Mouse (Mus musculus) monocyte, adult 5-6 weeks (primary cell): ENCODE results near the gene Gm13278. TPM values are rescaled to one million over a fixed set of nuclear protein-coding genes. Genes with fewer than 3 reads are reported as not detected.

Experiments
- total RNA-seq: library from RNA; stranded (forward); fragments of 200-1000, 200-491, 200-594 nt; gene quantifications from 3 replicates; pipeline ENCODE4 v1.2.3, GENCODE M21; 2017

Gene Gm13278
- total RNA-seq, 1 experiment from 2014 or later = not detected

Other genes starting within 250 kb of the Gm13278 start
- gene Ifna15, start 233.3 kb upstream of the Gm13278 start, total RNA-seq = not detected in 3 replicates
- gene Ifna14, start 219.8 kb upstream of the Gm13278 start, total RNA-seq = not detected in 3 replicates
- not detected in 3 replicates for gene Ifna9, start 199.2 kb upstream of the Gm13278 start, total RNA-seq
- gene Ifna12, start 188.2 kb upstream of the Gm13278 start, total RNA-seq = not detected in 3 replicates
- gene C87499, start 157.1 kb upstream of the Gm13278 start, total RNA-seq = not detected in 3 replicates
- gene Ifna13, start 147.1 kb upstream of the Gm13278 start, total RNA-seq = not detected in 3 replicates
- gene Ifna16, start 114.6 kb upstream of the Gm13278 start, total RNA-seq = not detected in 3 replicates
- not detected in 3 replicates for gene Ifna2, start 107.6 kb upstream of the Gm13278 start, total RNA-seq
- gene Ifnab, start 100.2 kb upstream of the Gm13278 start, total RNA-seq = 0.43 TPM in 1 of 3 replicates, not detected in the others
- gene Gm26566, start 69.7 kb upstream of the Gm13278 start, total RNA-seq = 0.49 to 2.0 TPM in 2 of 3 replicates, not detected in the other
- 43.5 to 56.6 TPM (median 49.0 TPM) in 3 replicates for gene Klhl9, start 69.1 kb upstream of the Gm13278 start, total RNA-seq
- gene Gm13271, start 36.7 kb upstream of the Gm13278 start, total RNA-seq = not detected in 3 replicates
- gene Gm13283, start 31.4 kb upstream of the Gm13278 start, total RNA-seq = not detected in 3 replicates
- gene Gm13290, start 17.7 kb upstream of the Gm13278 start, total RNA-seq = not detected in 3 replicates
- not detected in 3 replicates for gene Gm13289, start 14.6 kb upstream of the Gm13278 start, total RNA-seq
- gene Gm13272, start 11.7 kb upstream of the Gm13278 start, total RNA-seq = not detected in 3 replicates
- not detected in 3 replicates for gene Ifnz, start 9.4 kb upstream of the Gm13278 start, total RNA-seq
- not detected in 3 replicates for gene Gm13276, start 5.8 kb upstream of the Gm13278 start, total RNA-seq
- not detected in 3 replicates for gene Gm13277, start 2.9 kb upstream of the Gm13278 start, total RNA-seq
- gene Gm13275, start 2.9 kb downstream of the Gm13278 start, total RNA-seq = not detected in 3 replicates
- gene Gm13279, start 5.8 kb downstream of the Gm13278 start, total RNA-seq = not detected in 3 replicates
- not detected in 3 replicates for gene Gm13285, start 8.1 kb downstream of the Gm13278 start, total RNA-seq
- not detected in 3 replicates for gene Gm13287, start 11.7 kb downstream of the Gm13278 start, total RNA-seq
- 0.29 TPM in 1 of 3 replicates, not detected in the others for gene Gm13288, start 14.0 kb downstream of the Gm13278 start, total RNA-seq
- gene Ifna7, start 24.7 kb downstream of the Gm13278 start, total RNA-seq = not detected in 3 replicates
- gene Ifna11, start 28.4 kb downstream of the Gm13278 start, total RNA-seq = not detected in 3 replicates
- not detected in 3 replicates for gene Ifna6, start 35.9 kb downstream of the Gm13278 start, total RNA-seq
- gene Ifna5, start 44.0 kb downstream of the Gm13278 start, total RNA-seq = not detected in 3 replicates
- not detected in 3 replicates for gene Ifna4, start 50.3 kb downstream of the Gm13278 start, total RNA-seq
- gene Ifna1, start 58.5 kb downstream of the Gm13278 start, total RNA-seq = not detected in 3 replicates
- gene Ifne, start 88.7 kb downstream of the Gm13278 start, total RNA-seq = not detected in 3 replicates